Mouse (Mus musculus) testis, adult 2 months (tissue): ENCODE results near the gene Fam71e1. TPM values are rescaled to one million over a fixed set of nuclear protein-coding genes. Genes with fewer than 3 reads are reported as not detected.

Experiments used
- H3K27ac ChIP-seq: fragments of 200-500 bp; 2 replicates; pipeline ENCODE4 v1.5.1; 2012; ENCODE audit warnings: low read depth, low read length; ENCODE audit not compliant: control insufficient read depth, insufficient read depth
- H3K27me3 ChIP-seq: fragments of 200-500 bp; 2 replicates; pipeline ENCODE4 v1.6.1; 2012; ENCODE audit warnings: mild to moderate bottlenecking, low read length, moderate library complexity; ENCODE audit not compliant: control insufficient read depth, insufficient read depth
- H3K36me3 ChIP-seq: fragments of 200-500 bp; 2 replicates; pipeline ENCODE4 v1.6.1; 2012; ENCODE audit warnings: mild to moderate bottlenecking, low read length; ENCODE audit not compliant: control insufficient read depth, insufficient read depth
- H3K4me1 ChIP-seq: fragments of 200-500 bp; 2 replicates; pipeline ENCODE4 v1.6.1; 2012; ENCODE audit warnings: low read length; ENCODE audit not compliant: control insufficient read depth, insufficient read depth
- H3K4me3 ChIP-seq: fragments of 200-500 bp; 2 replicates; pipeline ENCODE4 v1.5.1; 2012; ENCODE audit warnings: low read depth, mild to moderate bottlenecking, low read length, moderate library complexity, mixed read lengths; ENCODE audit not compliant: control insufficient read depth
- CTCF ChIP-seq: fragments of 200-500 bp; IDR thresholded peaks from 2 replicates; pipeline ENCODE4 v1.5.1; 2012; ENCODE audit warnings: low read depth, mild to moderate bottlenecking, inconsistent platforms, low read length, moderate library complexity; ENCODE audit not compliant: control insufficient read depth, insufficient read depth, insufficient replicate concordance
- POLR2A ChIP-seq: fragments of 200-500 bp; IDR thresholded peaks from 2 replicates; pipeline ENCODE4 v1.6.1; 2012; ENCODE audit warnings: low read depth, mild to moderate bottlenecking, inconsistent platforms, low read length, moderate library complexity; ENCODE audit not compliant: control insufficient read depth
- polyA plus RNA-seq: library from polyadenylated mRNA; depleted of rRNA; stranded (reverse); fragments of >200 nt; gene quantifications from 2 replicates; pipeline ENCODE4 v1.2.3, GENCODE M21; 2012

Fam71e1 gene
- polyA plus RNA-seq, 1 experiment = 1,517 TPM

DNA sequence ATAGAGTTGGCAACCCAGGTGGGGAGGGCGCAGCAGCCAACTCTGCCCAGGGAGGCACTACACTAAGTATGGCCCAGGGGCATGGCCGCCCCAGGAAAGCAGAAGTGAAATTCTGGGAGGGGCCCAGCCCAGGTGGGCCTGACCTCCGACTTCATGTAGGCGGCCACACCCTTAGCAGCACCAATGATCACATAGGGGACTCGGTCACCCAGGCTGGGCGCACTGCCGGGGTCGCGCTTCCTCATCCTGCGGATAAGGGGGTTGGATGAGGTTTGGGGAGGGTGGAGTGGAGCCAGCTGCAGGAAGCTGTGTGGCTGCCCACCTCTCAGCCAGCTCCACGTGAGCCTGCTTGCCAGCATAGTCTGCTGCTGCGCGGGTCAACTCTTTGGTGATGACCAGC is 37.9 kb downstream of the Fam71e1 start:
- Histone ChIP-seq H3K36me3 (no peaks in the 10 kb centered on the region), H3K27ac (no peak overlapping the region), H3K27me3 (no peaks in the 10 kb centered on the region), H3K4me1 (peaks cover 2% of the 10 kb centered on the region; the same call in 1 of the 2 replicates), H3K4me3 (no peak overlapping the region)
- TF ChIP-seq POLR2A (no peak), CTCF (no peak)

DNA sequence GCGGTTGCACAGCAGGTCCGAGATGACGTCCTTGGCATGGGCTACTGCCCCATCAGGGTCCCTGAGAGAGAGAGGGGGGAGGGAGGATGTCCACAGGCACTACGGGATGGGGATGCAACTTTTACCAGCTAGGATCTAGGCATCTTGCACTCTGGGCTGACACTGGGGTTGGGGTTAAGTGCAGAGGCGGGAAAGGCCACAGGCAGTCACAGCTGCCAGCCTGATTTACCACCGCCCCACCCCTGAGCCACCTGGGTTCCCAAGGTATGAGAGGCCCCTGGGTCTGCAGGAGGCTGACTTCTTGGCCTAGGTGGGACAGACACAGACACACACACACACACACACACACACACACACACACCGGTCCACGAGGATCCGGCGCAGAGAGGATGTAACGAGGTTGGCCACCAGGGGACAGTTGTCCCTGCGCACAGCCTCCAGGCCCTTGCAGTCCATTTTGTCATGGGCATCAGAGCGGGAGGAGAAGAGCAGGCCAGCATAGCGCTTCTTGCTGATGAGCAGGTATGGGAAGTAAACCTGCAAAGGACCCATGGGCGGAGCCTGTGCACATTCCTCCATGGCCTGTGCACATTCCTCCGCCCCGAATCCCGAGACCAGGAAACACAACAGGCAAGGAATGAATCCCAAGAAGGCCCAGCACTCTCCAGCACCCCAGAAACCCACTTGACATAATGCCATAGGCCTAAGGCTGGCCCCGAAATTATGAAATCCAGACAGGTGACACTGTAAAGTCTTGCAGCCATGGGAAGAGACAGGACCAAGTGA is 38.5 kb downstream of the Fam71e1 start:
- Histone ChIP-seq H3K4me3 (no peak overlapping the region), H3K27me3 (no peaks in the 10 kb centered on the region), H3K36me3 (no peaks in the 10 kb centered on the region), H3K27ac (no peak overlapping the region), H3K4me1 (peaks cover 4% of the 10 kb centered on the region; the same call in 1 of the 2 replicates)
- TF ChIP-seq CTCF (no peak), POLR2A (no peak)

GRCm38 (mm10) chr7:44535657-44536589 is 39.5 kb downstream of the Fam71e1 start:
- peaks cover 6% of the 10 kb centered on the region; the same call in 1 of the 2 replicates for H3K4me1 ChIP-seq
- H3K4me3 ChIP-seq = no peak overlapping the region
- no peaks in the 10 kb centered on the region for H3K36me3 ChIP-seq
- TF ChIP-seq POLR2A (no peak), CTCF (no peak)
- no peak overlapping the region for H3K27ac ChIP-seq
- no peaks in the 10 kb centered on the region for H3K27me3 ChIP-seq

GRCm38 (mm10) chr7:44536590-44536968 is 40.2 kb downstream of the Fam71e1 start:
- Histone ChIP-seq H3K27me3 (no peaks in the 10 kb centered on the region), H3K4me3 (no peak overlapping the region), H3K27ac (no peak overlapping the region), H3K4me1 (peaks cover 6% of the 10 kb centered on the region; the same call in 1 of the 2 replicates), H3K36me3 (no peaks in the 10 kb centered on the region)
- TF ChIP-seq POLR2A = no peak
- no peak for TF ChIP-seq CTCF

- H3K36me3 ChIP-seq = no peaks in the 10 kb centered on the region
- TF ChIP-seq CTCF (no peak), POLR2A (no peak)
- no peak overlapping the region for H3K4me3 ChIP-seq
- H3K27me3 ChIP-seq = no peaks in the 10 kb centered on the region
- no peak overlapping the region for H3K27ac ChIP-seq
- peaks cover 6% of the 10 kb centered on the region; the same call in 1 of the 2 replicates for H3K4me1 ChIP-seq
Observed at GRCm38 (mm10) chr7:44537009-44537408, 40.6 kb downstream of the Fam71e1 start.

DNA sequence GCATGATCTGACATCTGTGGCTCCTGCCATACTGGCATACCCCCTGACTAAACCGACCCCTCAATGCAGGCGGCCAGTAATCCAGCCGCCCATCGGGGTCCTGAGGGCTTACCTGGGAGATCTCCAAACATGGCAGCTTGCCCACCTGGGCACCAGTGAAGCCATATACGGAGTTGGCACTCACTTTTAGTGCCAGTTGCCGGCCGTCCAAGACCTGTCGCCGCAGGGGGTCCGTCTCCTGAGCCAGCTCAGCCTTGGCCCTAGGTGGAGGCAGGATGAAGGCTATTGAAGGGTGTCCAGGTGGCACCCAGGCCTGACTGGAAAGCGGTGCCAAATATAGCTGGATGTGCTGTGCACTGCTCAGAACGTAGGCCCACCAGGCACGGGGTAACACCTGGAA is 41.1 kb downstream of the Fam71e1 start:
- H3K36me3 ChIP-seq = no peaks in the 10 kb centered on the region
- TF ChIP-seq POLR2A (no peak), CTCF (no peak)
- no peak overlapping the region for H3K4me3 ChIP-seq

DNA sequence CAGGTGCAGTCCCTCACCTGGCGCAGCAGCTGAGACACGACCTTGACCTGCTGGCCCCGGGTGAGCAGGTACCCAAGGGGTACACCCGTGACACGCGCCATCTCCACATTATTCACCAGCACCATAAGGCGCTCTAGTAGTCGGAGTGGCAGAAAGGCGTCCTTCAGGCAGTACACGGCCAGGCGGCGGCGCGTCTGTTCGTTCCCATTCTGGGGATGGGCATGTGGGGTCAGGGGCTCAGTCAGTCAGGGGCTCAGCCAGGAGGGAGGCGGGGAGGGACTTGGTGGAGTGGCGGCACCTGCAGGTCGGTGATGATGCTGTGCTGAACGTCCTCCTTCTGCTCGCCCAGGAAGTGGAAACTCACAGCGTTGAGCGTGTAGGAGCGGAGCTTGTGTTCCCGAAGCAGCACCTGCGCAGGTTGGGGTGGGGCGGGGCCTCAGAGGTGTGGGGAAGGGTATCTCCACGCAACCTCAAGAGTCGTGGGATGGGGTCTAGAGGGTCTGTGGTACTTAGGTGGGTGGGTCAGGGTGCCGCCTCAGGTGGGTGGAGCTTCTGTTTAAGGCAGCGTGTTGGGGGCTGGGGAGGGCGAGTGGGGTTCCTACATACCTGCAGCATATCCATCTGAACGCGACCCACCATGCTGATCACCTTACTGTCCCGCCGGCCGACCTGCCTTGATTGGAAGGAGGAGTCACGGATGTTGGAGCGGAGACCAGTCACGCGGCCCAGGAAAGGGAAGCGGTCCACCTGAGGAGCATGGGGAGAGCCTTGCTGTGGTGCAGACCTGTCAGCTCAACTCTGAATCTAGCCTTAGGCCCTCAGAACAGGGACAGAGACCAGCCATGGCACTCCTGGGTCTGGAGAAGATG is 42.6 kb downstream of the Fam71e1 start:
- Histone ChIP-seq H3K36me3 (no peaks in the 10 kb centered on the region), H3K27me3 (no peaks in the 10 kb centered on the region), H3K4me3 (no peak overlapping the region), H3K4me1 (peaks cover 6% of the 10 kb centered on the region; the same call in 1 of the 2 replicates), H3K27ac (no peak overlapping the region)
- TF ChIP-seq POLR2A = no peak
- TF ChIP-seq CTCF = no peak

More for the DNA sequence above, 41.1 kb downstream of the Fam71e1 start:
- no peak overlapping the region for H3K27ac ChIP-seq
- H3K4me1 ChIP-seq = peaks cover 6% of the 10 kb centered on the region; the same call in 1 of the 2 replicates
- H3K27me3 ChIP-seq = no peaks in the 10 kb centered on the region
